Mouse (Mus musculus): Measurements from ENCODE around the gene Gm10277.

- TF ChIP-seq CTCF (IDR thresholded peaks at IDR 0.05; ENCODE audit: extremely low read depth, insufficient read depth, insufficient read length, insufficient replicate concordance) (no peak), POLR2A (IDR thresholded peaks at IDR 0.05; ENCODE audit: low read depth, low read length) (no peak)
Measured at GRCm38 (mm10) chr11:77806855-77807254, 19.3 kb upstream of the Gm10277 start.

Data from spleen, adult 2 months (tissue).